Mouse (Mus musculus): ENCODE results near the gene Atp6v0e. TPM values are rescaled to one million over a fixed set of nuclear protein-coding genes. Genes with fewer than 3 reads are reported as not detected.

Atp6v0e gene
- polyA plus RNA-seq, 1 experiment: 100 TPM

DNA sequence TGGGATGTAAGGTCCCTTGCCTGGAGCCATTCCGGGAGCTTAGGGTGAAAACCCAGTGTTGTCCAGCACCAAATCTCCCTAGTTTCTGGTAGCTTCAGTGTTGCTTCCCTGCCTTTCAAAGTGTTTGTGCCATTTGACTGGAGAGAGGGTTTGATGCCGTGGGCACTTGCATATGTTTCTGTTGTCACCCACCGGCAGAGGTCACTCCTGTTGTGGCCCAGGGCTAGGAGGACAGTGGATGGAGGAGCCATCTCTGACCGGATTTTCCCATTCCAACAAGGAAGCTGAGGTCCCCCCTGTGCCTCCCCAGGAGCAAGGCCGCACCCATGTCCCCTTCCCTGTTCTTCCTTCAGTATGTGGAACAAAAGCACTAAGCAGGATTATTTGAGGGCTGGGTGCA is 27.2 kb downstream of the Atp6v0e start:
- H3K9me3 ChIP-seq (replicated peaks; ENCODE audit: control insufficient read depth, insufficient read depth, low read length, poor library complexity, severe bottlenecking): no peaks in the 10 kb centered on the region
- no peaks in the 10 kb centered on the region for H3K36me3 ChIP-seq (ENCODE audit: control insufficient read depth, insufficient read depth, low read length, poor library complexity, severe bottlenecking)
- H3K9ac ChIP-seq (ENCODE audit: low read depth, poor library complexity, severe bottlenecking): no peak overlapping the region
- TF ChIP-seq CTCF (IDR thresholded peaks at IDR 0.05; ENCODE audit: low read depth, low read length): no peak
- no peak for TF ChIP-seq POLR2A (IDR thresholded peaks at IDR 0.05; ENCODE audit: insufficient read depth, low read length)
- TF ChIP-seq EP300 (IDR thresholded peaks at IDR 0.05; ENCODE audit: insufficient read depth, low read depth, low read length): no peak
- H3K27ac ChIP-seq (ENCODE audit: insufficient read depth, low read length): no peak overlapping the region
- no peaks in the 10 kb centered on the region for H3K27me3 ChIP-seq (ENCODE audit: control insufficient read depth, insufficient read depth, low read length, poor library complexity, severe bottlenecking)
- H3K4me3 ChIP-seq (ENCODE audit: low read depth, low read length): no peak overlapping the region
- no peaks in the 10 kb centered on the region for H3K4me1 ChIP-seq (ENCODE audit: control insufficient read depth, insufficient read depth, low read length)

DNA sequence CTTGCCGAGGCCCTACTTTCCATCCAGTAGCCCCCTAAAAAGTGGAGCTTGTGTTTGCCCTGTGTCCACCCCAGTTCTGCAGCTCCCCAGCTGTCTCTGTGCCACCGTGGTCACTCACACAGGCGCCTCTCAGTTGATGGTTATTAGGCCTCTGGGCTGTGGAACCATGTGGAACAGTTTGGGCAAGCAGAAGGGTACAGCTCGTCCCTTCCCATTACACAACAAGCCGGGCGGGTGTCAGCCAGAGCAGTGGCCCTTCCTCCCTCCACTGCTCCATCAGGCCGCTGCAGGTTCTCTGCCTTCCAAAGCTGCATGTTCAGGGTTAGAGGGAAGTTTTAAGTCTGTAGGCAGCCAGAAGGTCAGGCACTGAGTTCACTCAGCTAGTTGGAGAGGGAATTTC is 28.1 kb downstream of the Atp6v0e start:
- no peaks in the 10 kb centered on the region for H3K9me3 ChIP-seq (replicated peaks; ENCODE audit: control insufficient read depth, insufficient read depth, low read length, poor library complexity, severe bottlenecking)
- no peak overlapping the region for H3K4me3 ChIP-seq (ENCODE audit: low read depth, low read length)
- no peak overlapping the region for H3K9ac ChIP-seq (ENCODE audit: low read depth, poor library complexity, severe bottlenecking)
- H3K36me3 ChIP-seq (ENCODE audit: control insufficient read depth, insufficient read depth, low read length, poor library complexity, severe bottlenecking): no peaks in the 10 kb centered on the region
- no peaks in the 10 kb centered on the region for H3K4me1 ChIP-seq (ENCODE audit: control insufficient read depth, insufficient read depth, low read length)
- H3K27ac ChIP-seq (ENCODE audit: insufficient read depth, low read length): no peak overlapping the region
- no peaks in the 10 kb centered on the region for H3K27me3 ChIP-seq (ENCODE audit: control insufficient read depth, insufficient read depth, low read length, poor library complexity, severe bottlenecking)
- TF ChIP-seq EP300 (IDR thresholded peaks at IDR 0.05; ENCODE audit: insufficient read depth, low read depth, low read length) (no peak), POLR2A (IDR thresholded peaks at IDR 0.05; ENCODE audit: insufficient read depth, low read length) (no peak), CTCF (IDR thresholded peaks at IDR 0.05; ENCODE audit: low read depth, low read length) (no peak)

DNA sequence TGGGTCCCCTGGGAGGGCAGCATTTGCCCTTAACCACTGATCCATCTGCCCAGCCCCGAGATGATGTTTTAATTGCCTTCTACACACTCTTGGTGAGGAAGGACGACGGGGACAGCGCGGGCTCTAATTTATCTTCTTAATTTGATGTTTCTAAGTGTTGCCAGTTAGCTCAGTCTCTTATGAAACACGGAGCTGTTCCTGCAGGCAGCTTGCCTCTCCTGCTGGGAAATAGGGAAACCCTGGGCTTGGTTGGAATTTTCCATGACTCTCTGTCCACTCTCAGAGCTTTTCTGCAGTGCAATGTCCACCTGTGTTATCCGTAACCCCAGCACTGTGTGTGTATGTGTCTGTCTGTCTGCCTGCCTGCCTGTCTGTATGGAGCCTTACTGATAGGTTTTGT is 30.4 kb downstream of the Atp6v0e start:
- Histone ChIP-seq H3K4me1 (ENCODE audit: control insufficient read depth, insufficient read depth, low read length) (no peaks in the 10 kb centered on the region), H3K9ac (ENCODE audit: low read depth, poor library complexity, severe bottlenecking) (no peak overlapping the region), H3K36me3 (ENCODE audit: control insufficient read depth, insufficient read depth, low read length, poor library complexity, severe bottlenecking) (no peaks in the 10 kb centered on the region), H3K9me3 (replicated peaks; ENCODE audit: control insufficient read depth, insufficient read depth, low read length, poor library complexity, severe bottlenecking) (no peaks in the 10 kb centered on the region), H3K27ac (ENCODE audit: insufficient read depth, low read length) (no peak overlapping the region), H3K4me3 (ENCODE audit: low read depth, low read length) (no peak overlapping the region), H3K27me3 (ENCODE audit: control insufficient read depth, insufficient read depth, low read length, poor library complexity, severe bottlenecking) (no peaks in the 10 kb centered on the region)
- TF ChIP-seq POLR2A (IDR thresholded peaks at IDR 0.05; ENCODE audit: insufficient read depth, low read length) (no peak), EP300 (IDR thresholded peaks at IDR 0.05; ENCODE audit: insufficient read depth, low read depth, low read length) (no peak)

DNA sequence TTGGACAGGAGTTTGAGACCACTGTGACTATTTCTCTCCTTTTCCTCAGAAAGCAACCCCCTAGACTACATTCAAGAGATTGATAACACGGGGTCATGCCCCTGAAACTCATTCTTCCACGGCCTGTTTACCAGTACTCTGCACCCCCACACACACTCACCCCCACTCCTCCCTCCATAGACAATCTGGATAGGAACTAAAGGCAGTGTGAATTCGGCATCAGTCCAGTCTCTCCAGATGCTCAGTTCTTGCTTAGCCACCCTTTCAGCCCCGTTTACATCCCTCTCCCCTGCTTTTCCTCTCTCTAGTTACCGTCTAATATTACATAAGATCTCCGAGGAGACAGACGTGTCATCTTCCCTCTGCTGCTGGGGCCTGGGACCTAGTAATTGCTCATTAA is 31.1 kb downstream of the Atp6v0e start:
- no peaks in the 10 kb centered on the region for H3K9me3 ChIP-seq (replicated peaks; ENCODE audit: control insufficient read depth, insufficient read depth, low read length, poor library complexity, severe bottlenecking)
- TF ChIP-seq CTCF (IDR thresholded peaks at IDR 0.05; ENCODE audit: low read depth, low read length): no peak
- no peak for TF ChIP-seq EP300 (IDR thresholded peaks at IDR 0.05; ENCODE audit: insufficient read depth, low read depth, low read length)
- TF ChIP-seq POLR2A (IDR thresholded peaks at IDR 0.05; ENCODE audit: insufficient read depth, low read length): no peak
- H3K27ac ChIP-seq (ENCODE audit: insufficient read depth, low read length): no peak overlapping the region
- H3K27me3 ChIP-seq (ENCODE audit: control insufficient read depth, insufficient read depth, low read length, poor library complexity, severe bottlenecking): no peaks in the 10 kb centered on the region
- H3K4me3 ChIP-seq (ENCODE audit: low read depth, low read length): no peak overlapping the region
- no peaks in the 10 kb centered on the region for H3K4me1 ChIP-seq (ENCODE audit: control insufficient read depth, insufficient read depth, low read length)
- no peak overlapping the region for H3K9ac ChIP-seq (ENCODE audit: low read depth, poor library complexity, severe bottlenecking)
- H3K36me3 ChIP-seq (ENCODE audit: control insufficient read depth, insufficient read depth, low read length, poor library complexity, severe bottlenecking): no peaks in the 10 kb centered on the region; the same call in none of the 2 replicates

DNA sequence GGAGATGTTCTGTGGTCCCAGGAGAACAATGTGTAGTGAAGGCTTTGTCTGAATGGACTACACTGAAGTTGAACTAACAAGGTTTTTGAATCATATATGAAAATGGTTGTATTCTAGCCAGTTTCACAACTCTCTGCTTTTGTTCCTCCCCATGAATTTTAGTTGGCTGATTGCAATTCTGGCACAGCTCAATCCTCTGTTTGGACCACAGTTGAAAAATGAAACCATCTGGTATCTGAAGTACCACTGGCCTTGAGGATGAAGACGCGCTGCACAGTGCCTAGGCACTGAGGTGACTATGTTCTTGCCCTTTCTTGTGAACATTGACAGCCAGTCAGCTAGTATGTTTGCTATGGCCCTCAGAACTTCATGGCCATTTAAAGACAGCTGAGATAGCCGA is 32.2 kb downstream of the Atp6v0e start:
- Histone ChIP-seq H3K36me3 (ENCODE audit: control insufficient read depth, insufficient read depth, low read length, poor library complexity, severe bottlenecking) (peaks cover 2% of the 10 kb centered on the region), H3K27ac (ENCODE audit: insufficient read depth, low read length) (no peak overlapping the region), H3K27me3 (ENCODE audit: control insufficient read depth, insufficient read depth, low read length, poor library complexity, severe bottlenecking) (no peaks in the 10 kb centered on the region), H3K4me1 (ENCODE audit: control insufficient read depth, insufficient read depth, low read length) (no peaks in the 10 kb centered on the region), H3K9ac (ENCODE audit: low read depth, poor library complexity, severe bottlenecking) (no peak overlapping the region), H3K9me3 (replicated peaks; ENCODE audit: control insufficient read depth, insufficient read depth, low read length, poor library complexity, severe bottlenecking) (no peaks in the 10 kb centered on the region), H3K4me3 (ENCODE audit: low read depth, low read length) (no peak overlapping the region)
- no peak for TF ChIP-seq EP300 (IDR thresholded peaks at IDR 0.05; ENCODE audit: insufficient read depth, low read depth, low read length)
- TF ChIP-seq CTCF (IDR thresholded peaks at IDR 0.05; ENCODE audit: low read depth, low read length): no peak
- TF ChIP-seq POLR2A (IDR thresholded peaks at IDR 0.05; ENCODE audit: insufficient read depth, low read length): no peak

DNA sequence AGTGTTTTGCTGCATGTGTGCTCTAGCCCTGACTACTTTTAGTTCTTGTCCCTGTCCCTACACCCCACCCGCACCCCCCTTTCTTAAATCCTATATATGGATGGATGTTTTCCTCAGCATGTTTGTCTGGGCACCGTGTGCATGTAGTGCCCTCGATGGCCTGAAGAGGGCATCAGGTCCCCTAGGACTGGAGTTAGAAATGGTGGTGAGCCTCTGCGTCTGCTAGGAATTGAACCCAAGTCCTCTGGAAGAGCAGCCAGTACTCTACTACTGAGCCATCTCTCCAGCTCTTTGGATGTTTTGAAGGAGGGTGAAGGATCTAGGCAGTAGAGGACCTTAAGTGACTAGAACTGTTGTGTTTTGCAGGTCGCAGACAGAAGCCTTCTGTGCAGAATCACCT is 35.8 kb downstream of the Atp6v0e start:
- Histone ChIP-seq H3K36me3 (ENCODE audit: control insufficient read depth, insufficient read depth, low read length, poor library complexity, severe bottlenecking) (peaks cover 2% of the 10 kb centered on the region), H3K9ac (ENCODE audit: low read depth, poor library complexity, severe bottlenecking) (no peak overlapping the region), H3K27me3 (ENCODE audit: control insufficient read depth, insufficient read depth, low read length, poor library complexity, severe bottlenecking) (no peaks in the 10 kb centered on the region), H3K27ac (ENCODE audit: insufficient read depth, low read length) (no peak overlapping the region), H3K9me3 (replicated peaks; ENCODE audit: control insufficient read depth, insufficient read depth, low read length, poor library complexity, severe bottlenecking) (no peaks in the 10 kb centered on the region), H3K4me1 (ENCODE audit: control insufficient read depth, insufficient read depth, low read length) (no peaks in the 10 kb centered on the region), H3K4me3 (ENCODE audit: low read depth, low read length) (no peak overlapping the region)
- peak; percentile 81 for TF ChIP-seq CTCF (IDR thresholded peaks at IDR 0.05; ENCODE audit: low read depth, low read length)
- no peak for TF ChIP-seq POLR2A (IDR thresholded peaks at IDR 0.05; ENCODE audit: insufficient read depth, low read length)
- TF ChIP-seq EP300 (IDR thresholded peaks at IDR 0.05; ENCODE audit: insufficient read depth, low read depth, low read length): no peak
